9 mouse cellular contexts compared by ENCODE assay signal in the genomic region with DNA sequence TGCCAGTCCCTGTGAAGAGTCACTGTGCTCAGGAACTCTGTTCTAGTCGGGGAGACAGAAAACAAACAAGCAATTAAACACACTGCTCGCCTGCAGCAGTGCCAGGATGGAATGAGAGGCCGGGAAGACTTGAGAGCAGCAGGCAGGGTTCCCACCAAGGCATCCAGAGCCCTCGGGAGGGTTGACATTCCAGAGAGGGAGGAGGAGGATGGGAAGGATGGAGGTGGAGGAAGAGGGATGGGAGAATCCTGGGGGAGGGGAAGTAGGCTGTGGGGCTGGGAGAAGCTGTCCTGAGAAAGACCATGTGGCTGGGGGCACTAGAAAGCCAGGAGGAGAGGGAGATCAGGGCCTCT. TPM values are rescaled to one million over a fixed set of nuclear protein-coding genes. Genes with fewer than 3 reads are reported as not detected.
DNase-seq lines count a peak whose midpoint lies in the region; ATAC-seq lines count a peak whose summit lies in the region.
"Had no signal": no experiment of that assay in that cellular context is flagged by ENCODE, and none has a peak within 500 bp of the region (broad histone marks: within the 10 kb centered on the region; RNA-seq: fewer than 3 reads in every experiment).

No protein-coding gene starts in this region.

- H3K36me3 ChIP-seq in forebrain, embryonic 10.5 days (replicated peaks) = peaks cover 20% of the 10 kb centered on the region
- H3K36me3 ChIP-seq in forebrain, embryonic 16.5 days (ENCODE audit: control insufficient read depth, insufficient read depth) = no peaks in the 10 kb centered on the region
- H3K36me3 ChIP-seq in hindbrain, embryonic 10.5 days = peaks cover 13% of the 10 kb centered on the region
- 0 out of 2 replicates have a peak, but pooled peaks cover 7% of the 10 kb centered on the region for H3K36me3 ChIP-seq in lung, embryonic 15.5 days

- 17% methylated on average over 4 of the region's 4 CpGs for WGBS in forebrain, embryonic 10.5 days
- 6% methylated on average over 4 of the region's 4 CpGs for WGBS in forebrain, embryonic 16.5 days
- WGBS in hindbrain, embryonic 10.5 days = 11% methylated on average over 4 of the region's 4 CpGs
- 11% methylated on average over 4 of the region's 4 CpGs for WGBS in lung, embryonic 15.5 days

- H3K27ac ChIP-seq in forebrain, embryonic 10.5 days = peak overlapping the region; percentile 83
- no peak overlapping the region for H3K27ac ChIP-seq in forebrain, embryonic 16.5 days (ENCODE audit: low read length)
- peak overlapping the region; percentile 86 for H3K27ac ChIP-seq in hindbrain, embryonic 10.5 days
- H3K27ac ChIP-seq in lung, embryonic 15.5 days = peak overlapping the region; percentile 96

- H3K9me3 ChIP-seq in forebrain, embryonic 10.5 days = no peaks in the 10 kb centered on the region
- no peaks in the 10 kb centered on the region for H3K9me3 ChIP-seq in forebrain, embryonic 16.5 days (ENCODE audit: control insufficient read depth, low read length)
- no peaks in the 10 kb centered on the region for H3K9me3 ChIP-seq in hindbrain, embryonic 10.5 days
- no peaks in the 10 kb centered on the region for H3K9me3 ChIP-seq in lung, embryonic 15.5 days

- H3K27me3 ChIP-seq in forebrain, embryonic 10.5 days (ENCODE audit: poor library complexity, severe bottlenecking) = peaks cover 41% of the 10 kb centered on the region
- peaks cover 12% of the 10 kb centered on the region; the same call in 1 of the 2 replicates for H3K27me3 ChIP-seq in forebrain, embryonic 16.5 days (replicated peaks; ENCODE audit: control insufficient read depth, insufficient read depth, low read length)
- peaks cover 45% of the 10 kb centered on the region for H3K27me3 ChIP-seq in hindbrain, embryonic 10.5 days (ENCODE audit: insufficient read depth, poor library complexity, severe bottlenecking)
- H3K27me3 ChIP-seq in lung, embryonic 15.5 days = no peaks in the 10 kb centered on the region

- H3K4me3 ChIP-seq in forebrain, embryonic 10.5 days = peak overlapping the region; percentile 10; the same call in 1 of the 2 replicates
- no peak overlapping the region for H3K4me3 ChIP-seq in forebrain, embryonic 16.5 days (replicated peaks; ENCODE audit: low read length)
- H3K4me3 ChIP-seq in hindbrain, embryonic 10.5 days = 0 out of 2 replicates have a peak overlapping the region, but pooled peaks have one; percentile 1
- 0 out of 2 replicates have a peak overlapping the region, but pooled peaks have one; percentile 67 for H3K4me3 ChIP-seq in lung, embryonic 15.5 days

- no peak for ATAC-seq in forebrain, embryonic 16.5 days
- peak; percentile 49 for ATAC-seq in lung, embryonic 15.5 days (ENCODE audit: borderline replicate concordance, extremely low read depth, low FRiP score, low TSS enrichment)

- H3K4me2 ChIP-seq in forebrain, embryonic 16.5 days (ENCODE audit: low read length) = no peak overlapping the region
- H3K4me2 ChIP-seq in lung, embryonic 15.5 days = peak overlapping the region; percentile 89

- no peak for DNase-seq in forebrain, embryonic 10.5 days (ENCODE audit: extremely low spot score, low spot score)
- peak; percentile 12 for DNase-seq in brain, adult 2 months (ENCODE audit: low read depth, low spot score)
- DNase-seq in hindbrain, embryonic 10.5 days (ENCODE audit: low spot score) = no peak
- no peak for DNase-seq in adrenal gland, adult 8-10 months
- no peak for DNase-seq in frontal cortex, postnatal 10 days (ENCODE audit: low spot score in 2 of 2)
- no peak for DNase-seq in layer of hippocampus, postnatal 10 days (ENCODE audit: low spot score in 2 of 2)

- no peak overlapping the region for H3K9ac ChIP-seq in forebrain, embryonic 16.5 days (replicated peaks; ENCODE audit: low read depth, low read length)
- H3K9ac ChIP-seq in lung, embryonic 15.5 days = peak overlapping the region; percentile 19; the same call in 1 of the 2 replicates

- peaks cover 66% of the 10 kb centered on the region for H3K4me1 ChIP-seq in forebrain, embryonic 10.5 days
- no peaks in the 10 kb centered on the region; the same call in 1 of the 2 replicates for H3K4me1 ChIP-seq in forebrain, embryonic 16.5 days (replicated peaks; ENCODE audit: control insufficient read depth, insufficient read depth, low read length)
- peaks cover 64% of the 10 kb centered on the region for H3K4me1 ChIP-seq in hindbrain, embryonic 10.5 days (replicated peaks)
- H3K4me1 ChIP-seq in lung, embryonic 15.5 days = peaks cover 60% of the 10 kb centered on the region

RNA-seq across cellular contexts. Expression of gene Snai1, which starts 6.0 kb away (rescaled TPM):
- polyA plus RNA-seq in forebrain, embryonic 10.5 days (2016; fragmentation: Nextera tagmentation; extraction: Ambion mirVana) = 40.4 and 46.9 TPM in 2 replicates
- 4.3 and 4.4 TPM in 2 replicates for polyA plus RNA-seq in forebrain, embryonic 16.5 days (2015; fragmentation: Nextera tagmentation; extraction: Ambion mirVana)
- 45.3 and 45.5 TPM in 2 replicates for polyA plus RNA-seq in hindbrain, embryonic 10.5 days (2016; fragmentation: Nextera tagmentation; extraction: Ambion mirVana)
- 107 and 109 TPM in 2 replicates for polyA plus RNA-seq in lung, embryonic 15.5 days (2015; fragmentation: Nextera tagmentation; extraction: Ambion mirVana)
- 1 to 10 TPM; 6.5 to 9.1 (median 7.6) TPM for total RNA-seq in adrenal gland, adult 8-10 months (2022)
- 1 to 10 TPM; 1.5 to 1.7 TPM for total RNA-seq in layer of hippocampus, postnatal 10 days (2021)
- total RNA-seq: common myeloid progenitor, adult 5-6 weeks had no signal

RNA-seq across cellular contexts. Expression of gene Spata2, which starts 51.3 kb away (rescaled TPM):
- polyA plus RNA-seq in forebrain, embryonic 10.5 days (2016; fragmentation: Nextera tagmentation; extraction: Ambion mirVana) = 21.0 and 21.5 TPM in 2 replicates
- polyA plus RNA-seq in forebrain, embryonic 16.5 days (2015; fragmentation: Nextera tagmentation; extraction: Ambion mirVana) = 34.8 and 37.6 TPM in 2 replicates
- polyA plus RNA-seq in hindbrain, embryonic 10.5 days (2016; fragmentation: Nextera tagmentation; extraction: Ambion mirVana) = 20.1 and 25.1 TPM in 2 replicates
- 12.3 and 15.7 TPM in 2 replicates for polyA plus RNA-seq in lung, embryonic 15.5 days (2015; fragmentation: Nextera tagmentation; extraction: Ambion mirVana)
- total RNA-seq in adrenal gland, adult 8-10 months (2022) = 10 to 100 TPM; 34.8 to 49.8 (median 38.9) TPM
- total RNA-seq in layer of hippocampus, postnatal 10 days (2021) = 10 to 100 TPM; 64.6 to 65.1 TPM

RNA-seq across cellular contexts. Expression of gene Rnf114, which starts 51.5 kb away (rescaled TPM):
- polyA plus RNA-seq in forebrain, embryonic 10.5 days (2016; fragmentation: Nextera tagmentation; extraction: Ambion mirVana) = 136 and 137 TPM in 2 replicates
- 133 and 140 TPM in 2 replicates for polyA plus RNA-seq in forebrain, embryonic 16.5 days (2015; fragmentation: Nextera tagmentation; extraction: Ambion mirVana)
- polyA plus RNA-seq in hindbrain, embryonic 10.5 days (2016; fragmentation: Nextera tagmentation; extraction: Ambion mirVana) = 137 TPM in 2 replicates
- polyA plus RNA-seq in lung, embryonic 15.5 days (2015; fragmentation: Nextera tagmentation; extraction: Ambion mirVana) = 99.8 and 102 TPM in 2 replicates
- total RNA-seq in adrenal gland, adult 8-10 months (2022) = 100 to 1,000 TPM in 2 of 4 experiments, 10 to 100 TPM in 2; 74.5 to 110 (median 100) TPM
- 10 to 100 TPM; 31.1 to 34.1 TPM for total RNA-seq in layer of hippocampus, postnatal 10 days (2021)
